Mouse (Mus musculus): Measurements from ENCODE around the gene Tacc3. TPM values are rescaled to one million over a fixed set of nuclear protein-coding genes. Genes with fewer than 3 reads are reported as not detected.

The Tacc3 gene
- polyA plus RNA-seq, 1 experiment from 2014 or later, result 27.9 TPM

GRCm38 (mm10) chr5:33698669-33699068 lies 40.7 kb downstream of the Tacc3 start:
- WGBS, result 74% methylated on average over 5 of the region's 5 CpGs
- no peak overlapping the region for H3K4me3 ChIP-seq
- no peak for ATAC-seq (replicated peaks)
- no peak overlapping the region for H3K4me2 ChIP-seq
- H3K36me3 ChIP-seq (replicated peaks), result no peaks in the 10 kb centered on the region
- H3K27me3 ChIP-seq (replicated peaks), result peaks cover 16% of the 10 kb centered on the region
- H3K9me3 ChIP-seq, result no peaks in the 10 kb centered on the region
- H3K4me1 ChIP-seq, result peaks cover 33% of the 10 kb centered on the region
- H3K27ac ChIP-seq, result no peak overlapping the region
- H3K9ac ChIP-seq, result no peak overlapping the region

- ATAC-seq (replicated peaks), result no peak
- Histone ChIP-seq H3K4me1 (peaks cover 29% of the 10 kb centered on the region), H3K27ac (no peak overlapping the region)
These were observed 42.1 kb downstream of the Tacc3 start for GRCm38 (mm10) chr5:33700010-33700409.

GRCm38 (mm10) chr5:33701832-33702231 lies 43.9 kb downstream of the Tacc3 start:
- Histone ChIP-seq H3K36me3 (replicated peaks) (no peaks in the 10 kb centered on the region), H3K4me2 (no peak overlapping the region), H3K27ac (no peak overlapping the region), H3K9me3 (no peaks in the 10 kb centered on the region), H3K27me3 (replicated peaks) (no peaks in the 10 kb centered on the region), H3K9ac (no peak overlapping the region), H3K4me3 (no peak overlapping the region), H3K4me1 (peaks cover 25% of the 10 kb centered on the region)
- ATAC-seq (replicated peaks), result no peak
- WGBS, result 82% methylated on average over 11 of the region's 11 CpGs

More at GRCm38 (mm10) chr5:33700010-33700409, 42.1 kb downstream of the Tacc3 start:
- no peaks in the 10 kb centered on the region for H3K36me3 ChIP-seq (replicated peaks)
- H3K4me2 ChIP-seq, result no peak overlapping the region
- no peak overlapping the region for H3K4me3 ChIP-seq
- no peaks in the 10 kb centered on the region for H3K9me3 ChIP-seq
- 0 out of 2 replicates have a peak, but pooled peaks cover 6% of the 10 kb centered on the region for H3K27me3 ChIP-seq (replicated peaks)
- WGBS, result 53% methylated on average over 13 of the region's 13 CpGs
- no peak overlapping the region for H3K9ac ChIP-seq

GRCm38 (mm10) chr5:33703999-33704398 lies 46.1 kb downstream of the Tacc3 start:
- no peaks in the 10 kb centered on the region for H3K9me3 ChIP-seq
- WGBS, result 25% methylated on average over 8 of the region's 8 CpGs
- H3K36me3 ChIP-seq (replicated peaks), result no peaks in the 10 kb centered on the region
- no peaks in the 10 kb centered on the region for H3K27me3 ChIP-seq (replicated peaks)
- H3K4me1 ChIP-seq, result peaks cover 18% of the 10 kb centered on the region; the same call in 1 of the 2 replicates
- no peak overlapping the region for H3K4me2 ChIP-seq
- no peak overlapping the region for H3K9ac ChIP-seq
- ATAC-seq (replicated peaks), result 0 out of 2 replicates have a peak, but pooled peaks have one; percentile 27
- no peak overlapping the region for H3K4me3 ChIP-seq
- peak overlapping the region; percentile 63; the same call in 1 of the 2 replicates for H3K27ac ChIP-seq

GRCm38 (mm10) chr5:33704945-33705611 lies 47.1 kb downstream of the Tacc3 start:
- WGBS, result 16% methylated on average over 11 of the region's 11 CpGs
- Histone ChIP-seq H3K27me3 (replicated peaks) (no peaks in the 10 kb centered on the region), H3K4me2 (no peak overlapping the region)

GRCm38 (mm10) chr5:33705612-33706349 lies 47.9 kb downstream of the Tacc3 start:
- Histone ChIP-seq H3K4me3 (no peak overlapping the region), H3K4me2 (no peak overlapping the region), H3K27ac (peak overlapping the region; percentile 63), H3K27me3 (replicated peaks) (no peaks in the 10 kb centered on the region), H3K36me3 (replicated peaks) (no peaks in the 10 kb centered on the region), H3K9ac (no peak overlapping the region), H3K4me1 (peaks cover 9% of the 10 kb centered on the region; the same call in 1 of the 2 replicates), H3K9me3 (no peaks in the 10 kb centered on the region)
- WGBS, result 16% methylated on average over 9 of the region's 9 CpGs
- ATAC-seq (replicated peaks), result peak; percentile 78

More at GRCm38 (mm10) chr5:33704945-33705611, 47.1 kb downstream of the Tacc3 start:
- Histone ChIP-seq H3K4me3 (no peak overlapping the region), H3K9me3 (no peaks in the 10 kb centered on the region), H3K9ac (no peak overlapping the region), H3K36me3 (replicated peaks) (no peaks in the 10 kb centered on the region), H3K4me1 (peaks cover 12% of the 10 kb centered on the region; the same call in 1 of the 2 replicates), H3K27ac (peak overlapping the region; percentile 63)
- ATAC-seq (replicated peaks), result peak; percentile 70

- no peak overlapping the region for H3K4me3 ChIP-seq
- WGBS, result 80% methylated on average over 1 of the region's 1 CpGs
- no peak overlapping the region for H3K4me2 ChIP-seq
- H3K9ac ChIP-seq, result no peak overlapping the region
- no peaks in the 10 kb centered on the region for H3K27me3 ChIP-seq (replicated peaks)
- no peak for ATAC-seq (replicated peaks)
- H3K9me3 ChIP-seq, result no peaks in the 10 kb centered on the region
- peak overlapping the region; percentile 63; the same call in 1 of the 2 replicates for H3K27ac ChIP-seq
- no peaks in the 10 kb centered on the region for H3K36me3 ChIP-seq (replicated peaks)
- peaks cover 9% of the 10 kb centered on the region; the same call in 1 of the 2 replicates for H3K4me1 ChIP-seq
These were observed 48.4 kb downstream of the Tacc3 start for GRCm38 (mm10) chr5:33706350-33706629.

GRCm38 (mm10) chr5:33707163-33707562 lies 49.2 kb downstream of the Tacc3 start:
- H3K27me3 ChIP-seq (replicated peaks), result no peaks in the 10 kb centered on the region
- H3K4me2 ChIP-seq, result no peak overlapping the region
- ATAC-seq (replicated peaks), result no peak
- no peak overlapping the region for H3K4me3 ChIP-seq
- H3K9me3 ChIP-seq, result no peaks in the 10 kb centered on the region
- 71% methylated on average over 4 of the region's 4 CpGs for WGBS
- no peak overlapping the region for H3K9ac ChIP-seq
- peaks cover 9% of the 10 kb centered on the region; the same call in 1 of the 2 replicates for H3K4me1 ChIP-seq
- H3K27ac ChIP-seq, result no peak overlapping the region
- no peaks in the 10 kb centered on the region for H3K36me3 ChIP-seq (replicated peaks)

- Histone ChIP-seq H3K27me3 (replicated peaks) (no peaks in the 10 kb centered on the region), H3K9ac (no peak overlapping the region), H3K4me2 (no peak overlapping the region), H3K27ac (no peak overlapping the region), H3K4me1 (peaks cover 9% of the 10 kb centered on the region; the same call in 1 of the 2 replicates), H3K36me3 (replicated peaks) (no peaks in the 10 kb centered on the region), H3K9me3 (no peaks in the 10 kb centered on the region), H3K4me3 (no peak overlapping the region)
- 18% methylated on average over 2 of the region's 2 CpGs for WGBS
- ATAC-seq (replicated peaks), result no peak
These were observed 51.1 kb downstream of the Tacc3 start for GRCm38 (mm10) chr5:33709037-33709436.

GRCm38 (mm10) chr5:33712550-33712949 lies 54.6 kb downstream of the Tacc3 start:
- H3K27ac ChIP-seq, result no peak overlapping the region
- no peaks in the 10 kb centered on the region for H3K36me3 ChIP-seq (replicated peaks)
- no peak for ATAC-seq (replicated peaks)
- H3K4me1 ChIP-seq, result no peaks in the 10 kb centered on the region
- H3K4me3 ChIP-seq, result no peak overlapping the region
- no peaks in the 10 kb centered on the region for H3K9me3 ChIP-seq
- H3K9ac ChIP-seq, result no peak overlapping the region
- H3K27me3 ChIP-seq (replicated peaks), result peaks cover 5% of the 10 kb centered on the region
- 82% methylated on average over 2 of the region's 2 CpGs for WGBS
- H3K4me2 ChIP-seq, result no peak overlapping the region

GRCm38 (mm10) chr5:33715182-33715581 lies 57.3 kb downstream of the Tacc3 start:
- no peak overlapping the region for H3K9ac ChIP-seq
- H3K36me3 ChIP-seq (replicated peaks), result no peaks in the 10 kb centered on the region
- H3K27ac ChIP-seq, result no peak overlapping the region
- peaks cover 13% of the 10 kb centered on the region for H3K27me3 ChIP-seq (replicated peaks)
- H3K4me2 ChIP-seq, result no peak overlapping the region
- no peak overlapping the region for H3K4me3 ChIP-seq
- no peaks in the 10 kb centered on the region for H3K4me1 ChIP-seq
- ATAC-seq (replicated peaks), result no peak
- no peaks in the 10 kb centered on the region for H3K9me3 ChIP-seq
- WGBS, result 33% methylated on average over 2 of the region's 2 CpGs

GRCm38 (mm10) chr5:33716467-33716866 lies 58.5 kb downstream of the Tacc3 start:
- 84% methylated on average over 6 of the region's 6 CpGs for WGBS
- peaks cover 23% of the 10 kb centered on the region for H3K27me3 ChIP-seq (replicated peaks)

More at GRCm38 (mm10) chr5:33716467-33716866, 58.5 kb downstream of the Tacc3 start:
- Histone ChIP-seq H3K36me3 (replicated peaks) (no peaks in the 10 kb centered on the region), H3K27ac (no peak overlapping the region), H3K4me1 (peaks cover 4% of the 10 kb centered on the region), H3K9me3 (no peaks in the 10 kb centered on the region), H3K9ac (no peak overlapping the region), H3K4me3 (no peak overlapping the region), H3K4me2 (no peak overlapping the region)
- ATAC-seq (replicated peaks), result no peak
